Mouse (Mus musculus): Measurements from ENCODE around the gene C87977.
"Not testable (repeated sequence)": the region's sequence is repeated elsewhere in the genome, so short reads cannot be mapped to it uniquely, and the experiment has no call there.

Gene C87977

DNA sequence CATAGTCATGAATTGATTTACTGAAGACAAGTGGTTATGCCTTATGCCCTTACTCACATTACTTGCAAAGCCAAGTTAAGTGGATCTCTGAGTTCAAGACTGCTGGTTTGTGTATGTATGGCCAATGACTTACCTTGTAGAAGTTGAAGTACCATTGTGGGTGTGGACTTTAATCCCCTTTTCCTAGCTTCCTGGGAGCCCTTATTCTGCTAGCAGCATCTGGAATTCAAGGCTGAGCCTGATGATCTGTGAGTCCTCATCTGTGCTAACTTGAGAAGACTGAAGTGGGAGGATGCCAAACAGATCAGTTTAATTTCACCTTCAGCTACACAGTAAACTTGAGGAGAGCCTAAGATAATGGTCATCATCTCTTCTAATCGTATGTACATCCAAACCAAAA lies at the start of gene C87977:
C87977 (minus strand) TSS at position 101 of the 400 bp plus-strand sequence.
- DNase-seq (ENCODE audit: low read depth): not testable (repeated sequence)

DNA sequence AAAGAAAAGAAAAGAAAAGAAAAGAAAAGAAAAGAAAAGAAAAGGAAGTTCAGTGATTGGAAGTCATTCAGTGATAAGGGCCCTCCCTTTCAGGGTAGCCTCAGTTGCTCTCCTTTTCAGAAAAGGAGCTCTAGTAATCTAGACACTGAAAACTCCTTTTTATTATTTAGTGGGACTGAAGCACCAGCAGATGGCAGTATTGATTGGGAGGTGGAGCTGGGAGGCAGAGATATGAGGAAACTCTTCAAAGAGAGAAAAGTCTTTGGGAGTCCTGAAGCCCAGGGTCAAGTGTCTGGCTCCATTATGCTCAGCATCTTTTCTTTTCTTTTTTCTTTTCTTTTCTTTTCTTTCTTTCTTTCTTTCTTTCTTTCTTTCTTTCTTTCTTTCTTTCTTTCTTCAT lies 41.6 kb upstream of the C87977 start:
- not testable (repeated sequence) for DNase-seq (ENCODE audit: low read depth)

DNA sequence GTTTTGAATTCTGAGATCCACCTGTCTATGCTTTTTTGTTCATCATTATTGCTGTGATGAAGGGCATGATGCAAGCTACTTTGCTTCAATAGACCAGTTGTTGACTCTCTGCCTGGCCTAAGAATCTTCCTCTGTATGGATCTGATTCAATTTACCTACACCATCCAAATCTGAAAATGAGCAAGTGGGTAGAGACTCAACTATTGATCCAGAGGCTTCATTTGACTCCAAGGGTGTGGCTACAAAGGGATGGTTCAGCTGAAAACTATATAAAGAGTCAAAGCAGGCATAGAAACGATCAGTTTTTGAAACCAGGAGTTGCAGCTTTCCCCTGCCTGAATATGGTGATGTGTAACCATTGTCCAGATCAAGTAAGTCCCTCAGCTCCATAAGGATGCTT lies 22.7 kb downstream of the C87977 start, which contains the start of gene Oog2:
Oog2 (plus strand) TSS at position 301 of the 400 bp plus-strand sequence.
- DNase-seq (ENCODE audit: low read depth): no peak

DNA sequence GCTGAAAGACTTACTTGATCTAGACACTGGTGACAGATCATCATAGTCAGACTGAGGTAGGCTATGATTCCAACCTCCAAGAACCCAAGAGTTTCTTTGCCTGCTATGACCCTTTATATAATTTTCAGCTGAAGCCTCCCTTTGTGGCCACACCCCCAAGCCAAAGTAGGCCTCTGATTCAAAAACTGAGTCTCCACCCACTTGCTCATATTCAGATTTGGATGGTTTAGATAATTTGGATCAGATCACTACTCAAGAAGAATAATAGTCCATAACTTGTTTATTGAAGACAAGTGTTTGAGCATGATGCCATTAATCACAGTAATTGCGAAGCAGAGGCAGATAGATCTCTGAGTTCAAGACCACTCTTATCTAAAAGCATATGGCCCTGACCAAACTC lies 50.6 kb downstream of the C87977 start, which contains the start of gene Oog3:
Oog3 (minus strand) TSS at position 101 of the 400 bp plus-strand sequence.
- no peak for DNase-seq (ENCODE audit: low read depth)
